Mouse (Mus musculus) myocyte (in vitro differentiated cells): ENCODE data around the gene Slc15a1. TPM values are rescaled to one million over a fixed set of nuclear protein-coding genes. Genes with fewer than 3 reads are reported as not detected.

Experiments
- H3K27me3 ChIP-seq: one replicate; pipeline ENCODE4 v1.6.1; 2011; ENCODE audit not compliant: control insufficient read depth, insufficient read depth, insufficient read length
- H3K36me3 ChIP-seq: one replicate; pipeline ENCODE4 v1.6.1; 2011; ENCODE audit not compliant: control insufficient read depth, insufficient read depth
- H3K4me2 ChIP-seq: one replicate; pipeline ENCODE4 v1.6.1; 2011; ENCODE audit warnings: low read depth, control low read depth
- H3K4me3 ChIP-seq: one replicate; pipeline ENCODE4 v1.5.1; 2011; ENCODE audit warnings: mild to moderate bottlenecking, control low read depth, moderate library complexity
- H3K79me2 ChIP-seq: one replicate; pipeline ENCODE4 v1.6.1; 2011; ENCODE audit not compliant: control insufficient read depth, insufficient read depth
- H3ac ChIP-seq: one replicate; pipeline ENCODE4 v1.6.1; 2011; ENCODE audit not compliant: control insufficient read depth, insufficient read length
- CEBPB ChIP-seq: IDR thresholded peaks from 2 replicates; pipeline ENCODE4 v1.6.1; 2011; ENCODE audit warnings: mild to moderate bottlenecking, moderate library complexity; ENCODE audit not compliant: poor library complexity, insufficient read depth, severe bottlenecking
- E2F4 ChIP-seq: IDR thresholded peaks from one replicate; pipeline ENCODE4 v1.6.1; 2011; ENCODE audit warnings: mild to moderate bottlenecking, control low read depth, moderate library complexity; ENCODE audit not compliant: insufficient read depth
- MAX ChIP-seq: IDR thresholded peaks from one replicate; pipeline ENCODE4 v1.6.1; 2011; ENCODE audit warnings: low read depth, mild to moderate bottlenecking, control low read depth
- MYOD1 ChIP-seq, 3 experiments: IDR thresholded peaks; one replicate each; pipeline ENCODE4 v1.6.1; 2011; ENCODE audit warnings: control low read depth in 2 of 3, low read depth in 2 of 3, mild to moderate bottlenecking in 2 of 3, moderate library complexity in 1 of 3; ENCODE audit not compliant: insufficient read length in 2 of 3, control insufficient read depth in 1 of 3
- MYOG ChIP-seq, 3 experiments: IDR thresholded peaks; one replicate each; pipeline ENCODE4 v1.6.1; 2011; ENCODE audit warnings: control low read depth in 2 of 3, low read depth in 2 of 3, mild to moderate bottlenecking in 2 of 3; ENCODE audit not compliant: insufficient read length in 2 of 3, control insufficient read depth in 1 of 3, insufficient read depth in 1 of 3
- POLR2A ChIP-seq: IDR thresholded peaks from one replicate; pipeline ENCODE4 v1.6.1; 2011; ENCODE audit warnings: low read depth, mild to moderate bottlenecking, control low read depth, moderate library complexity; ENCODE audit not compliant: insufficient read length
- POLR2AphosphoS2 ChIP-seq: IDR thresholded peaks from one replicate; pipeline ENCODE4 v1.6.1; 2011; ENCODE audit warnings: low read depth, control low read depth; ENCODE audit not compliant: insufficient read length
- REST ChIP-seq: IDR thresholded peaks from one replicate; pipeline ENCODE4 v1.6.1; 2011; ENCODE audit warnings: mild to moderate bottlenecking, control low read depth, moderate library complexity; ENCODE audit not compliant: insufficient read depth, insufficient read length
- SRF ChIP-seq: IDR thresholded peaks from one replicate; pipeline ENCODE4 v1.6.1; 2011; ENCODE audit warnings: low read depth; ENCODE audit not compliant: control insufficient read depth, insufficient read length
- TCF12 ChIP-seq: IDR thresholded peaks from one replicate; pipeline ENCODE4 v1.6.1; 2011; ENCODE audit warnings: mild to moderate bottlenecking, control low read depth; ENCODE audit not compliant: poor library complexity, insufficient read depth, severe bottlenecking
- TCF3 ChIP-seq: IDR thresholded peaks from one replicate; pipeline ENCODE4 v1.6.1; 2011; ENCODE audit warnings: low read depth, control low read depth; ENCODE audit not compliant: insufficient read length
- USF1 ChIP-seq: IDR thresholded peaks from one replicate; pipeline ENCODE4 v1.6.1; 2011; ENCODE audit warnings: low read depth, mild to moderate bottlenecking, control low read depth, moderate library complexity
- polyA plus RNA-seq: library from polyadenylated mRNA; unstranded; fragments of >200 nt; fragmentation: generic; extraction: Trizol; gene quantifications from one replicate; pipeline ENCODE4 v1.2.1, GENCODE M21; 2012; ENCODE audit warnings: missing spikeins

The Slc15a1 gene
- polyA plus RNA-seq, 1 experiment, result not detected

- Histone ChIP-seq H3K79me2 (no peaks in the 10 kb centered on the region), H3K27me3 (peaks cover 12% of the 10 kb centered on the region), H3ac (no peak overlapping the region), H3K36me3 (no peaks in the 10 kb centered on the region), H3K4me2 (no peak overlapping the region), H3K4me3 (no peak overlapping the region)
- no peak for TF ChIP-seq TCF3
- TF ChIP-seq CEBPB, result no peak
- TF ChIP-seq USF1, result no peak
- no peak for TF ChIP-seq REST
- no peak for TF ChIP-seq E2F4
- no peak for TF ChIP-seq POLR2A
- no peak for TF ChIP-seq SRF
- no peak for TF ChIP-seq POLR2AphosphoS2
- no peak for TF ChIP-seq MAX
Measured at GRCm38 (mm10) chr14:121477925-121478693, 26.9 kb downstream of the Slc15a1 start.

GRCm38 (mm10) chr14:121473869-121474268 is 31.2 kb downstream of the Slc15a1 start:
- Histone ChIP-seq H3K4me2 (no peak overlapping the region), H3ac (no peak overlapping the region), H3K27me3 (peaks cover 4% of the 10 kb centered on the region), H3K36me3 (no peaks in the 10 kb centered on the region), H3K79me2 (no peaks in the 10 kb centered on the region), H3K4me3 (no peak overlapping the region)
- TF ChIP-seq SRF (no peak), TCF12 (no peak), E2F4 (no peak), MAX (no peak), USF1 (no peak), REST (no peak), TCF3 (no peak), MYOD1 (IDR thresholded peaks at IDR 0.05; ENCODE audit: control insufficient read depth in 1 of 3, insufficient read length in 2 of 3, low read depth in 2 of 3) (no peak), POLR2AphosphoS2 (no peak), MYOG (IDR thresholded peaks at IDR 0.05; ENCODE audit: control insufficient read depth in 1 of 3, insufficient read depth in 1 of 3, insufficient read length in 2 of 3, low read depth in 2 of 3) (no peak), POLR2A (no peak), CEBPB (no peak)

- TF ChIP-seq E2F4 (no peak), MYOD1 (IDR thresholded peaks at IDR 0.05; ENCODE audit: control insufficient read depth in 1 of 3, insufficient read length in 2 of 3, low read depth in 2 of 3) (no peak), SRF (no peak), CEBPB (no peak), POLR2A (no peak), TCF12 (no peak), USF1 (no peak), POLR2AphosphoS2 (no peak), MYOG (IDR thresholded peaks at IDR 0.05; ENCODE audit: control insufficient read depth in 1 of 3, insufficient read depth in 1 of 3, insufficient read length in 2 of 3, low read depth in 2 of 3) (no peak), TCF3 (no peak), REST (no peak), MAX (no peak)
- H3K4me2 ChIP-seq, result no peak overlapping the region
- H3K36me3 ChIP-seq, result no peaks in the 10 kb centered on the region
- H3K27me3 ChIP-seq, result peaks cover 4% of the 10 kb centered on the region
- no peaks in the 10 kb centered on the region for H3K79me2 ChIP-seq
- H3ac ChIP-seq, result no peak overlapping the region
- H3K4me3 ChIP-seq, result no peak overlapping the region
Measured at GRCm38 (mm10) chr14:121471545-121472121, 33.4 kb downstream of the Slc15a1 start.

GRCm38 (mm10) chr14:121469601-121470000 is 35.5 kb downstream of the Slc15a1 start:
- no peak for TF ChIP-seq TCF12
- TF ChIP-seq MYOD1 (IDR thresholded peaks at IDR 0.05; ENCODE audit: control insufficient read depth in 1 of 3, insufficient read length in 2 of 3, low read depth in 2 of 3), result no peak
- TF ChIP-seq POLR2A, result no peak
- TF ChIP-seq USF1, result no peak
- no peak for TF ChIP-seq MAX
- TF ChIP-seq E2F4, result no peak
- TF ChIP-seq POLR2AphosphoS2, result no peak
- no peak for TF ChIP-seq SRF
- TF ChIP-seq REST, result no peak
- TF ChIP-seq CEBPB, result no peak
- TF ChIP-seq MYOG (IDR thresholded peaks at IDR 0.05; ENCODE audit: control insufficient read depth in 1 of 3, insufficient read depth in 1 of 3, insufficient read length in 2 of 3, low read depth in 2 of 3), result no peak
- no peak for TF ChIP-seq TCF3

More at GRCm38 (mm10) chr14:121469601-121470000, 35.5 kb downstream of the Slc15a1 start:
- Histone ChIP-seq H3K4me3 (no peak overlapping the region), H3K27me3 (peaks cover 4% of the 10 kb centered on the region), H3K79me2 (no peaks in the 10 kb centered on the region), H3ac (no peak overlapping the region), H3K36me3 (no peaks in the 10 kb centered on the region), H3K4me2 (no peak overlapping the region)
